8 mouse cellular contexts compared by ENCODE assay signal in genomic region chr9:108936418-108937364, GRCm38 (mm10). TPM values are rescaled to one million over a fixed set of nuclear protein-coding genes. Genes with fewer than 3 reads are reported as not detected.
DNase-seq lines count a peak whose midpoint lies in the region; ATAC-seq and TF ChIP-seq lines count a peak whose summit lies in the region.

Gene Uqcrc1 (plus strand): TSS chr9:108936633.

- under 1% methylated on average over 58 of the region's 58 CpGs for WGBS in forebrain, embryonic 16.5 days
- WGBS in lung, embryonic 14.5 days: 2% methylated on average over 58 of the region's 58 CpGs
- under 1% methylated on average over 58 of the region's 58 CpGs for WGBS in olfactory bulb, adult 2 months
- under 1% methylated on average over 58 of the region's 58 CpGs for WGBS in thymus, adult 2 months

- H3K9me3 ChIP-seq in G1E (replicated peaks): no peaks in the 10 kb centered on the region
- H3K9me3 ChIP-seq in forebrain, embryonic 16.5 days (ENCODE audit: control insufficient read depth, low read length): no peaks in the 10 kb centered on the region
- H3K9me3 ChIP-seq in lung, embryonic 14.5 days (ENCODE audit: low read depth, low read length): no peaks in the 10 kb centered on the region

- peak within 1 kb of the TSS; percentile 95 for H3K9ac ChIP-seq in forebrain, embryonic 16.5 days (replicated peaks; ENCODE audit: low read depth, low read length)
- H3K9ac ChIP-seq in lung, embryonic 14.5 days: peak within 1 kb of the TSS; percentile 91

- H3K4me1 ChIP-seq in G1E (ENCODE audit: insufficient read depth, low read depth, low read length): peaks cover 32% of the 10 kb centered on the region
- H3K4me1 ChIP-seq in forebrain, embryonic 16.5 days (replicated peaks; ENCODE audit: control insufficient read depth, insufficient read depth, low read length): peaks cover 8% of the 10 kb centered on the region
- no peaks in the 10 kb centered on the region for H3K4me1 ChIP-seq in lung, embryonic 14.5 days (ENCODE audit: insufficient read depth)
- peaks cover 3% of the 10 kb centered on the region; the same call in 1 of the 2 replicates for H3K4me1 ChIP-seq in olfactory bulb, adult 2 months (ENCODE audit: control insufficient read depth, insufficient read depth, low read length)
- H3K4me1 ChIP-seq in thymus, adult 2 months (replicated peaks; ENCODE audit: control insufficient read depth, insufficient read depth, low read length): 0 out of 2 replicates have a peak, but pooled peaks cover 3% of the 10 kb centered on the region

- H3K4me2 ChIP-seq in forebrain, embryonic 16.5 days (ENCODE audit: low read length): peak within 1 kb of the TSS; percentile 83
- peak within 1 kb of the TSS; percentile 86 for H3K4me2 ChIP-seq in lung, embryonic 14.5 days

- no peak within 1 kb of the TSS; the same call in 1 of the 2 replicates for H3K27ac ChIP-seq in forebrain, embryonic 16.5 days (ENCODE audit: low read length)
- peak within 1 kb of the TSS; percentile 96 for H3K27ac ChIP-seq in layer of hippocampus, adult 2 months
- H3K27ac ChIP-seq in lung, embryonic 14.5 days (ENCODE audit: low read depth): peak within 1 kb of the TSS; percentile 55; the same call in 1 of the 2 replicates
- peak within 1 kb of the TSS; percentile 52 for H3K27ac ChIP-seq in olfactory bulb, adult 2 months (ENCODE audit: insufficient read depth, low read depth, low read length)
- H3K27ac ChIP-seq in thymus, adult 2 months (ENCODE audit: control insufficient read depth, insufficient read depth, low read length): no peak within 1 kb of the TSS

- peak within 1 kb of the TSS; percentile 100 for H3K4me3 ChIP-seq in G1E (ENCODE audit: low read depth, low read length)
- H3K4me3 ChIP-seq in forebrain, embryonic 16.5 days (replicated peaks; ENCODE audit: low read length): peak within 1 kb of the TSS; percentile 98
- H3K4me3 ChIP-seq in layer of hippocampus, adult 2 months: peak within 1 kb of the TSS; percentile 89
- H3K4me3 ChIP-seq in lung, embryonic 14.5 days (ENCODE audit: low read depth, low read length): peak within 1 kb of the TSS; percentile 97
- peak within 1 kb of the TSS; percentile 59 for H3K4me3 ChIP-seq in olfactory bulb, adult 2 months (ENCODE audit: insufficient read depth, low read depth, low read length)
- peak within 1 kb of the TSS; percentile 62 for H3K4me3 ChIP-seq in thymus, adult 2 months (ENCODE audit: control insufficient read depth, insufficient read depth, low read length)

- TF ChIP-seq CTCF in G1E (IDR thresholded peaks at IDR 0.05; ENCODE audit: low read depth, low read length): peak; percentile 72
- peak; percentile 96 for TF ChIP-seq CTCF in layer of hippocampus, adult 2 months (conservative IDR thresholded peaks at IDR 0.05)
- peak; percentile 95 for TF ChIP-seq CTCF in lung, embryonic 14.5 days (IDR thresholded peaks at IDR 0.05; ENCODE audit: low read depth)
- peak; percentile 77 for TF ChIP-seq CTCF in olfactory bulb, adult 2 months (IDR thresholded peaks at IDR 0.05; ENCODE audit: insufficient read depth, low read depth, low read length)
- TF ChIP-seq CTCF in thymus, adult 2 months (IDR thresholded peaks at IDR 0.05; ENCODE audit: borderline replicate concordance, control insufficient read depth, extremely low read depth, insufficient read depth, low read length, poor library complexity): peak; percentile 88; the same call in 1 of the 2 replicates

- H3K36me3 ChIP-seq in G1E (replicated peaks): peaks cover 36% of the 10 kb centered on the region
- peaks cover 13% of the 10 kb centered on the region for H3K36me3 ChIP-seq in forebrain, embryonic 16.5 days (ENCODE audit: control insufficient read depth, insufficient read depth)
- peaks cover 36% of the 10 kb centered on the region for H3K36me3 ChIP-seq in lung, embryonic 14.5 days (ENCODE audit: insufficient read depth)
- H3K36me3 ChIP-seq in thymus, adult 2 months (ENCODE audit: control insufficient read depth, insufficient read depth, low read length): peaks cover 10% of the 10 kb centered on the region

- H3K27me3 ChIP-seq in G1E (ENCODE audit: insufficient read depth, low read length): no peaks in the 10 kb centered on the region
- H3K27me3 ChIP-seq in forebrain, embryonic 16.5 days (replicated peaks; ENCODE audit: control insufficient read depth, insufficient read depth, low read length): no peaks in the 10 kb centered on the region
- H3K27me3 ChIP-seq in lung, embryonic 14.5 days (ENCODE audit: insufficient read depth, low read length): no peaks in the 10 kb centered on the region
- no peaks in the 10 kb centered on the region for H3K27me3 ChIP-seq in thymus, adult 2 months (ENCODE audit: control insufficient read depth, insufficient read depth, low read length)

- TF ChIP-seq POLR2A in olfactory bulb, adult 2 months (IDR thresholded peaks at IDR 0.05; ENCODE audit: insufficient read depth, low read depth, low read length): peak; percentile 94
- TF ChIP-seq POLR2A in thymus, adult 2 months (IDR thresholded peaks at IDR 0.05; ENCODE audit: control insufficient read depth, extremely low read depth, insufficient read depth, low read length, poor library complexity): peak; percentile 93

- peak; percentile 84 for ATAC-seq in G1E (ENCODE audit: extremely low read depth, insufficient number of reproducible peaks, low FRiP score, poor library complexity, severe bottlenecking)
- peak; percentile 86 for ATAC-seq in forebrain, embryonic 16.5 days
- peak; percentile 87 for ATAC-seq in lung, embryonic 14.5 days (ENCODE audit: insufficient read depth)

- DNase-seq in G1E (ENCODE audit: low spot score): peak; percentile 71
- DNase-seq in cerebellum, adult 18-20 months: peak; percentile 96 to 99
- DNase-seq in heart, postnatal 36 days: peak; percentile 96 to 97
- DNase-seq in layer of hippocampus, adult 2 months (ENCODE audit: low spot score in 2 of 2): peak; percentile 92 to 95
- peak; percentile 100 for DNase-seq in lung, embryonic 14.5 days
- DNase-seq in thymus, adult 2 months: peak; percentile 93

- intact Hi-C loops in heart, postnatal 36 days (cut with DNase I): loop anchor here (5.0 kb wide), 1 partner anchor 121 kb away; the partner anchor contains the start of gene Trex1

RNA-seq across cellular contexts. Expression of gene Uqcrc1, which starts in this region (rescaled TPM):
- total RNA-seq in G1E (2014; fragmentation: Nextera tagmentation) (172 and 173 TPM in 2 replicates), G1E (2017) (186 and 188 TPM in 2 replicates)
- 448 and 452 TPM in 2 replicates for polyA plus RNA-seq in G1E (2012)
- 389 and 410 TPM in 2 replicates for polyA plus RNA-seq in forebrain, embryonic 16.5 days (2015; fragmentation: Nextera tagmentation; extraction: Ambion mirVana)
- 1,000 to 10,000 TPM; 2,339 to 2,528 TPM for total RNA-seq in heart, postnatal 36 days (2021)
- 100 to 1,000 TPM; 337 to 364 TPM for total RNA-seq in layer of hippocampus, adult 2 months (2021)
- 446 and 454 TPM in 2 replicates for polyA plus RNA-seq in lung, embryonic 14.5 days (2014; fragmentation: Nextera tagmentation; extraction: Ambion mirVana)
- 636 and 722 TPM in 2 replicates for polyA plus RNA-seq in olfactory bulb, adult 2 months (2012; ENCODE audit: insufficient read depth, insufficient read length, low replicate concordance, missing spikeins)
- polyA plus RNA-seq in thymus, adult 2 months (2012; rRNA removed): 554 and 681 TPM in 2 replicates

Comparison
In these comparisons a context has a peak if more than half of its experiments do, and no peak if none do; other contexts are left out.
1. RNA of gene Uqcrc1 (total RNA-seq): 2,339 to 2,528 TPM in heart, postnatal 36 days; 337 to 364 TPM in layer of hippocampus, adult 2 months and 172 to 188 TPM in G1E; every median in the first group is over 4 times any median in the second.
2. H3K27ac ChIP-seq: peak in layer of hippocampus, adult 2 months (single experiment), lung, embryonic 14.5 days (single experiment) and olfactory bulb, adult 2 months (single experiment); none in forebrain, embryonic 16.5 days (single experiment) and thymus, adult 2 months (single experiment).
3. Peak in every context shown above with its lines, with median percentiles within 50 percentile points of each other: ATAC-seq, DNase-seq, H3K4me3 ChIP-seq and CTCF ChIP-seq.